Mouse (Mus musculus) 416B (cell line): ENCODE data around the gene Olfr483.

Experiments
- DNase-seq: peaks from one replicate; pipeline ENCODE4 v3.0.0; 2011; ENCODE audit warnings: low read depth

The Olfr483 gene

GRCm38 (mm10) chr7:108100549-108100948 is at the start of gene Olfr483:
Olfr483 (plus strand) TSS chr7:108100849.
- no peak for DNase-seq

GRCm38 (mm10) chr7:108067246-108067645 is 33.4 kb upstream of the Olfr483 start, which contains the start of gene Olfr480:
Olfr480 (minus strand) TSS chr7:108067346.
- DNase-seq = no peak

GRCm38 (mm10) chr7:108079555-108079954 is 21.1 kb upstream of the Olfr483 start, which contains the start of gene Olfr481:
Olfr481 (plus strand) TSS chr7:108079855.
- no peak for DNase-seq

- no peak for DNase-seq
These were observed 3.2 kb upstream of the Olfr483 start, which contains the start of gene Olfr482 for GRCm38 (mm10) chr7:108097486-108097885. Olfr482 (minus strand) TSS chr7:108097586.

- DNase-seq = no peak
These were observed 20.0 kb downstream of the Olfr483 start for GRCm38 (mm10) chr7:108120681-108121080.

GRCm38 (mm10) chr7:108121416-108121815 is 20.8 kb downstream of the Olfr483 start:
- DNase-seq = no peak

- DNase-seq = no peak
These were observed 26.7 kb downstream of the Olfr483 start, which contains the start of gene Olfr484 for GRCm38 (mm10) chr7:108127349-108127748. Olfr484 (minus strand) TSS chr7:108127449.
